Mouse (Mus musculus) heart, adult 2 months (tissue): ENCODE data around the gene Ppm1h.

ENCODE experiments used
- CTCF ChIP-seq: fragments of 200-600 bp; IDR thresholded peaks from 2 replicates; pipeline ENCODE4 v1.8.1; 2022; ENCODE audit warnings: antibody characterized with exemption, mild to moderate bottlenecking, moderate library complexity
- POLR2A ChIP-seq: fragments of 200-500 bp; IDR thresholded peaks from 2 replicates; pipeline ENCODE4 v1.6.1; 2011; ENCODE audit warnings: mild to moderate bottlenecking, low read depth, low read length, control low read depth; ENCODE audit not compliant: insufficient read depth

GRCm38 (mm10) chr10:122982909-122983578, 304.5 kb downstream of the Ppm1h start:
- TF ChIP-seq CTCF (no peak), POLR2A (no peak)
